Mouse (Mus musculus): ENCODE measurements around the gene Dstn. TPM values are rescaled to one million over a fixed set of nuclear protein-coding genes. Genes with fewer than 3 reads are reported as not detected.
A peak's percentile ranks its signal among the peaks of the same experiment; 100 is the strongest.

Dstn gene
- polyA plus RNA-seq, 1 experiment from 2014 or later = 736 TPM

DNA sequence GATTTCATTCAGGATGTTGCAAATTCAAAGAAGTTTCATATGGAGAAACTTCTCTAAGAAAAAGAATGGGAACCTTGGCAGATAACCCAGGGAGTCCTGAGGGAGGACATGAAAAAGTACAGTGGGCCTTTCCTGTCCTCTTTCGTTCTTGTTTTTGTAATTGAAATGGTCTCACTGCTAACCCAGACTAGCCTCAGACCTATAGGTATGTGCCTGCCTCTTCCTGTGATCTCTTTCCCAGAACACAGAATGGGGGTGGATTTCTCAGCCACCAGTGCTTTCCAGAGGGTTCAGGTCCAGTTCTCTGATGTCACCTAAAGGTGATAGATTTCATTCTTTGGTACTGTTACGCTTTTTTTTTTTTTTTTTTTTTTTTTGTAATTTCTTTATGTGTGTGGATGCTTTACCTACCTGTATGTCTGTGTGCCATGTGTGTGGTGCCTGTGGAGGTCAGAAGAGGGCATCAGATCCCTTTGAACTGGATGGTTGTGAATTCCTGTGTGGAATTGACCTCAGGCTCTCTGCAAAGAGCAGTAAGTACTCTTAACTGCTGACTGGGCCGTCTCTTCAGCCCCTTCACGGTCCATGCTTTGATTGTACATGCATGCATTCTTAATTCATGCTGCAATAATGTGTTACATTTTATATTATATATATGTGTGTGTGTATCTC lies 3.8 kb downstream of the Dstn start:
- Histone ChIP-seq H3K9ac (no peak overlapping the region), H3K27me3 (replicated peaks) (no peaks in the 10 kb centered on the region), H3K9me3 (no peaks in the 10 kb centered on the region), H3K4me2 (peak overlapping the region; percentile 19; the same call in 1 of the 2 replicates), H3K4me1 (peaks cover 23% of the 10 kb centered on the region; the same call in 1 of the 2 replicates), H3K27ac (no peak overlapping the region), H3K36me3 (no peaks in the 10 kb centered on the region), H3K4me3 (replicated peaks) (no peak overlapping the region)
- ATAC-seq (ENCODE audit: insufficient read depth, low FRiP score, low read depth) = no peak
- 41% methylated on average over 4 of the region's 4 CpGs for WGBS

DNA sequence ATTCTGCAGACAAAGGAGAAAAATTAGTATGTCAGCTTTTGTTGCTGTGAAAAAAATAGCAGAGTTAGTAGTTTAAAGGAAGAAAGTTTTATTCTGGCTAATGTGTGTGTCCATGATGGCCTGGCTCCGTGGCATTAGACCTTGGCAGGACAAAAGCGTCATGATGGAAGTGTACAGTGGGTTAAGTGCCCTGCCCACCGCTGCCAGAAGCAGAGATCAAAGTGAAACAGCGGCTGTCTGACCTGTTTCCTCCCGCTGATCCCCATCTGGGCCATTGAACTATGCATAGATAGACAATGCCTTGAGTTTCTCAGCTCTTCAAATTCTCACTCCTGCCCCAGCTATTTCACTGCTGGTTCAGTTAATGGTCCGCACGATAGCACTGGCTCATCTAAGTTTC lies 9.0 kb downstream of the Dstn start:
- Histone ChIP-seq H3K36me3 (no peaks in the 10 kb centered on the region), H3K27ac (no peak overlapping the region), H3K9me3 (no peaks in the 10 kb centered on the region), H3K4me3 (replicated peaks) (no peak overlapping the region), H3K4me1 (peaks cover 16% of the 10 kb centered on the region; the same call in 1 of the 2 replicates), H3K27me3 (replicated peaks) (no peaks in the 10 kb centered on the region), H3K4me2 (no peak overlapping the region), H3K9ac (no peak overlapping the region)
- WGBS = 51% methylated on average over 7 of the region's 7 CpGs
- ATAC-seq (ENCODE audit: insufficient read depth, low FRiP score, low read depth) = no peak

DNA sequence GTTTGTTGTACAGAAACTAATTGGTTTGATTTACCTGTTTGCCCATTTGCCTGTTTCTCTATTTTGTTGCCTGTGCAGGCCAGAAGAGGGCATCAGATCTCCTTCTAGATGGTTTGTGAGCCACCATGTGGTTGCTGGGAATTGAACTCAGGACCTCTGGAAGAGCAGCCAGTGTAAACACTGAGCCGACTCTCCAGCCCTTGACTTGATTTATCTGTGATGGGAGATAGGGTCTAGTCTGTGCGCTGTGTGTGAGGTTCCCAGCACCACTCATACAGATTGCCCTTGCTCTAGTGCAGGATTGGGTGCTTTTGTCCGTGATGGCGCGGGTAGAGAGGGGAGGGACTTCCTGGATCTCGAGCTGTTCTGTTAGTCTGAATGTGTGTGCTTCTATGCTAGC lies 10.7 kb downstream of the Dstn start:
- no peak overlapping the region for H3K9ac ChIP-seq
- no peak overlapping the region for H3K4me2 ChIP-seq
- peaks cover 9% of the 10 kb centered on the region; the same call in 1 of the 2 replicates for H3K4me1 ChIP-seq
- no peaks in the 10 kb centered on the region for H3K27me3 ChIP-seq (replicated peaks)
- no peaks in the 10 kb centered on the region for H3K9me3 ChIP-seq
- no peak overlapping the region for H3K27ac ChIP-seq
- 88% methylated on average over 6 of the region's 6 CpGs for WGBS
- ATAC-seq (ENCODE audit: insufficient read depth, low FRiP score, low read depth) = no peak
- no peak overlapping the region for H3K4me3 ChIP-seq (replicated peaks)
- no peaks in the 10 kb centered on the region for H3K36me3 ChIP-seq

DNA sequence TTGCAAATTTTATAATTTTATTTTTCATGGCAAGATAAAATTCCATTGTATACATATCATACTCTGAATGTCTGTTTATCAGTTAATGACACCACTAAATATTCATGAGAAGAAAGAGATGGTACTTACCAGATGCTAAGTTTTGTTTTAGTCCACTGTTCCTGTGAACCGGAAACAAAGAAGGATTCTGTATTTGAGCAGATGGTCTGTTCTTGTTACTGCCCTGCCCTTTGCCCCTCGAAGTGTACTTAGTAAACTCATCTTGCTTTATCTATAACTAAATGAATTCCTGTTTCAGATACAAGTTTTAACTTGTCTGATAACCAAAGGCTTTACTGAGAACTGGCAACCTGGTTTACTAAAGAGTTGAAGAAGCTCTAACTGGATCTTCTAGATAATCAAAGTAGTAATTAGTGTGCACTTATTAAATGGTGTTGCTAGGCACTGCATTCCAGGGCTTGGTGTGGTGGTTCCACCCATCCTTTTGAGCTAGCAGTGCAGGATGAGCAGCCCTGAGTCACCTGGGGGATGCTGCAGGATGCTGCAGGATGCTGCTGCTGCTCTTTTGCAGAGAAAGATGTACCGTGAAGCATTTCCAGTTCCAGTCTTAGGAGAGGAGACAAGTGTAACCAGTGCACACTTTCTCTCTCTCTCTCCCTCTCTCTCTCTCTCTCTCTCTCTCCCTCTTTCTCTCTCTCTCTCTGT lies 14.6 kb downstream of the Dstn start:
- Histone ChIP-seq H3K27ac (no peak overlapping the region), H3K4me3 (replicated peaks) (no peak overlapping the region), H3K4me1 (peaks cover 4% of the 10 kb centered on the region), H3K36me3 (no peaks in the 10 kb centered on the region), H3K9ac (no peak overlapping the region), H3K4me2 (no peak overlapping the region), H3K27me3 (replicated peaks) (no peaks in the 10 kb centered on the region), H3K9me3 (no peaks in the 10 kb centered on the region)
- ATAC-seq (ENCODE audit: insufficient read depth, low FRiP score, low read depth) = no peak
- 38% methylated on average over 3 of the region's 3 CpGs for WGBS

DNA sequence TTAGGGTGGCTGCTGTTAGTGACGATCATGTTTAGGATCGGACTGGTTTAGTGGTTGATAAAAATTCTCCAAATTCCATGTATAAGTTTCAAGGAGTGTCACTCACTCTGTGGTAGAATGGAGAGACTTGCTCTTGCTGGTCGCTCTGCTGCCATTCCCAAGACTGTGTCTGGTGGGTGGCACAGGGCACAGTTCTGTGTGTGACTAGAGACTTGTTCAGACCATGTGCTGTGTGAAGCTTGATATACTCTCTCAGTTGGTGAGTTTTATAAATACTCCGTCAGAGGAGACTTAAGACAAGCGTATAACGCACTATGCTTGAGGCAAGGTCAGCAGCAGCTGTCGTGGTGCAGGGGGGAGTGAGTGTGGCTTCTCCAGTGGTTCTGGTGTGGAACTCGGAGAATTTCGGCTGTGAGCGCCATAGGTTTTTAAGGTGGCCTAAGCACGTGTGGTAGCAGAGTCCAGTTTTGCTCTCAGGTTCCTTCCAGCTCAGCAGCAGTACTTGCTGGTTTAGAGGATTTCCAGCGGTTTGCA lies 17.3 kb downstream of the Dstn start:
- Histone ChIP-seq H3K4me1 (peaks cover 4% of the 10 kb centered on the region), H3K4me2 (no peak overlapping the region), H3K27me3 (replicated peaks) (no peaks in the 10 kb centered on the region), H3K27ac (no peak overlapping the region), H3K9ac (no peak overlapping the region), H3K36me3 (no peaks in the 10 kb centered on the region), H3K4me3 (replicated peaks) (no peak overlapping the region), H3K9me3 (no peaks in the 10 kb centered on the region)
- no peak for ATAC-seq (ENCODE audit: insufficient read depth, low FRiP score, low read depth)
- 67% methylated on average over 12 of the region's 12 CpGs for WGBS

DNA sequence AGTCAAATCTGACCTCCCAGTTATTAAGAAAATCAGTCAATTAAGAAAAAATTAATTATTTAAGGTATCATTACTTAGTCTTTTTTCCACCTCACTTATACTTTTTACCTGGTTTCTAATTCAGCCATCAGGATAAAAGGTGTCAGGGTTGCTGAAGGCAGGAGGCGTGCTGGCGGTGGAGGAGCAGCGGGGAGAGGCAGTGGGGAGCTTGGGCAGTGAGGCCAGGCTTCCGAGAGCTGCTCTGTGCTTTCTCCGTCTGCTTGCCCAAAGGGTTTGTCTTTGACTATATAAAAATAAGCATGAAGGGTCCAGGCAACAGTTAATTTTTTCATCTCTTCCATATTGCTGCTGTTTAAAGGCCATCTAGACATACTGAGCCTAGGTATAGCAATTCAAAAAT lies 18.4 kb downstream of the Dstn start:
- Histone ChIP-seq H3K27me3 (replicated peaks) (no peaks in the 10 kb centered on the region), H3K4me3 (replicated peaks) (no peak overlapping the region), H3K9me3 (no peaks in the 10 kb centered on the region), H3K4me1 (peaks cover 4% of the 10 kb centered on the region), H3K9ac (no peak overlapping the region), H3K27ac (no peak overlapping the region), H3K4me2 (no peak overlapping the region), H3K36me3 (no peaks in the 10 kb centered on the region)
- 90% methylated on average over 5 of the region's 5 CpGs for WGBS
- no peak for ATAC-seq (ENCODE audit: insufficient read depth, low FRiP score, low read depth)

DNA sequence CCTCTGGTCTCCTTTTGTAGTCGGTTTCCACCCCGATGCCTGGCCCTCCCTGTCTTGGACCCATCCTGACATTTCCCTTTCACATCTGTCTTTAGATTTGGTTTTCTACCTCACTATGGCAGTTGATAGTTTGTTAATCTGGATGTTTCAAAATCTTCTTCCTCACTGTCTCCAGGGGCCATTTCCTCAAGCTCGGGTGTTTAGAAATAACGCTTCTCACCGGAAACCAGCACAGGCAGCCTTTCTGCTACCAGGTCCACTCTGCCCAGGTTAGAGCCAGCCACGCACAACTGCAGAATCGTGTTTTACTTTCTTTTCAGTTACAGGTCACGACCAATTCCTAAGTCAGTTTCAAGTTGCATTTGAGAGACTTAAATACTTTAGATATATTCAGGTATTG lies 19.3 kb downstream of the Dstn start:
- Histone ChIP-seq H3K27me3 (replicated peaks) (no peaks in the 10 kb centered on the region), H3K36me3 (no peaks in the 10 kb centered on the region), H3K9ac (no peak overlapping the region), H3K4me2 (no peak overlapping the region), H3K4me1 (peaks cover 4% of the 10 kb centered on the region), H3K27ac (no peak overlapping the region), H3K9me3 (no peaks in the 10 kb centered on the region), H3K4me3 (replicated peaks) (no peak overlapping the region)
- WGBS = 83% methylated on average over 8 of the region's 8 CpGs
- no peak for ATAC-seq (ENCODE audit: insufficient read depth, low FRiP score, low read depth)

DNA sequence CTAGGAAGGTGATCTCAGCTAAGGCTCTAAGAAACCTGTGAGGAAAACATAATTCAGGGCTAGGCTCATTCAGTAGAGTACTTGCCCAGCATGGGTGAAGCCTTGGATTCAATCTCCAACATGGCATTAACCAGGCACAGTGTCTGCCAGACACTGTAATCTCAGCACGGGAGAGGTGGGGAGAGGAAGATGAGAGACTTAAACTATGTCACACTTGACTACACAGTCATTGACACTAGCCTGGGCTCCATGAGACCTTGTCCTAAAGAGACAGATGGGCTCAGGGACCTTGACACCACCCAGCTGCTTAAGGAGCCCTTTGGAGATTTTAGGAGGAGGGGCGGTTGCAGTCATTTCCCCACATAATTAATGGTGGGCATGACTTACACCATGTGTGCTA lies 22.7 kb downstream of the Dstn start:
- H3K4me2 ChIP-seq = no peak overlapping the region
- no peaks in the 10 kb centered on the region for H3K27me3 ChIP-seq (replicated peaks)
- no peak for ATAC-seq (ENCODE audit: insufficient read depth, low FRiP score, low read depth)
- H3K36me3 ChIP-seq = peaks cover 18% of the 10 kb centered on the region
- H3K4me3 ChIP-seq (replicated peaks) = no peak overlapping the region
- no peak overlapping the region for H3K27ac ChIP-seq
- no peaks in the 10 kb centered on the region for H3K9me3 ChIP-seq
- H3K4me1 ChIP-seq = no peaks in the 10 kb centered on the region
- no peak overlapping the region for H3K9ac ChIP-seq
- 51% methylated on average over 2 of the region's 2 CpGs for WGBS

DNA sequence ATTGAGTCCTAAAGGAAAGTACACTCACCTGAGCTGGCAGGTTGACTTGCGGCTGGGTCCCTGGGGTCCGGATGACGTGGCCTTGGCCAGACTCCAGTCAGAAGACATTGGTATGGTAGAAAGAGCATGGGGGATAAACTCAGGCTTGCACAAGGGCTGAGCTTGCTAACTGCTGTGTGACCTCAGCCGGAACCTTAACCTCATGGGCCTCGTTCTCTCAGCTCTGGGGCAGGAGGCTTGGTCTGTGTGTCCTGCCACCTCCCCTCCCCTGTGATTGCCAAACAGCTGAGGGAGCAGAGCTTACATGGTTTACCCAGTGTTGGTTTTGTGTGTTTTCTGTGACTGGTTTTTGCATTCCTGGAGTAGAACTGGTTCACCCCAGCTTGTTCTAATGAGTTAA lies 25.3 kb downstream of the Dstn start:
- Histone ChIP-seq H3K4me1 (no peaks in the 10 kb centered on the region), H3K4me2 (no peak overlapping the region), H3K9ac (no peak overlapping the region), H3K36me3 (peaks cover 39% of the 10 kb centered on the region), H3K9me3 (no peaks in the 10 kb centered on the region), H3K4me3 (replicated peaks) (no peak overlapping the region), H3K27ac (no peak overlapping the region), H3K27me3 (replicated peaks) (no peaks in the 10 kb centered on the region)
- WGBS = 83% methylated on average over 5 of the region's 5 CpGs
- no peak for ATAC-seq (ENCODE audit: insufficient read depth, low FRiP score, low read depth)

DNA sequence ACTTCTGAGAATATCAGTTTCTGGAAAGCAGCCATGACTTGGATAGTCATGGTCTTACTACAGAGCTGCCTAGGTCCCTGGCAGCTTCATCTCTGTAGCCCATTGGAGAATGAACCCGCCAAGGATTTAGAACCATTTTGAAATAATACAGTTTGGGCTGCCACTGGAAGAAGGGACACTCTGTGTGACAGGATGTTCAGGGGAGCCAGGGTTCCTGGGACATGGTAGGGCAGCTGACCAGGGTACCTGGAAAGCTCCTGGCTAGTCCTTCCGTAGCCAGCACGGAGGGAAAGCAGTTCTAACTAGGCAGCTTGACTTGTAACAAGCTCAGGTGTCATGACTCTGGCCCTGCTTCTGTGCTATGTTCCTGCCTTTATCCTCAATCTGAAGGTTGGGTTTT lies 29.7 kb downstream of the Dstn start:
- no peak overlapping the region for H3K4me2 ChIP-seq
- H3K9me3 ChIP-seq = no peaks in the 10 kb centered on the region
- H3K9ac ChIP-seq = no peak overlapping the region
- H3K27ac ChIP-seq = no peak overlapping the region
- no peaks in the 10 kb centered on the region for H3K4me1 ChIP-seq
- ATAC-seq (ENCODE audit: insufficient read depth, low FRiP score, low read depth) = no peak
- WGBS = 87% methylated on average over 3 of the region's 3 CpGs
- H3K36me3 ChIP-seq = peaks cover 80% of the 10 kb centered on the region
- no peaks in the 10 kb centered on the region for H3K27me3 ChIP-seq (replicated peaks)
- H3K4me3 ChIP-seq (replicated peaks) = no peak overlapping the region

DNA sequence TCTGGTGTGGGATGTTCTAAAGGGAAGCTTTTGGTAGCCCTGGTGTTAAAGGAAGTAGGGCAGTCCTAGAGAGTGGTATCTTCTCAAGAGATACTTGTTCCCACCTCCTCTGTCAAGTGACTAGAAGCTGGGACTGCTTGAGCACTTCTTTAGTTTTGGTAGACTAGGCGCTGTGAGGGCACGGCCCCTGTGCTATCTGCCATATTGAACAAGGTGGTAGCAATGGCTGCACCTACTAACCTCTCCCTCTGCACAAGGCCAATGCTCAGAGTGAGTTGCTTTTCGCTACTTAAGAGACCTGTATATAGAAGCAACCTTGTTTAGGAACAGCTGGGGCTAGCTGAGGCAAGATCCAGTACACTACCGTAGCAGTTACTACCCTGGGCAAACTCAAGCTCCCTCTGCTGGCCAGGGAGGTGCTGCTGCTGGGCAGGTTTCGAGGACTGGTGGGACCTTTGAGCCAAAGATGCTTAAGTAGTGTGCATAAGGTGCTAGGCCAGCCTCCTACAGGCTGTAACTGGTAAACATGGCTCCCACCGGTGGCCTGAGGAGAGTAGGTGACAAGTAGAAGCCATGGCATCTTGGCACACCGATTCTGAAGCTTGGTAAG lies 30.5 kb downstream of the Dstn start:
- Histone ChIP-seq H3K9ac (no peak overlapping the region), H3K4me3 (replicated peaks) (no peak overlapping the region), H3K27me3 (replicated peaks) (no peaks in the 10 kb centered on the region), H3K4me1 (no peaks in the 10 kb centered on the region), H3K4me2 (no peak overlapping the region), H3K36me3 (peaks cover 78% of the 10 kb centered on the region), H3K9me3 (no peaks in the 10 kb centered on the region), H3K27ac (no peak overlapping the region)
- ATAC-seq (ENCODE audit: insufficient read depth, low FRiP score, low read depth) = peak; percentile 24; the same call in 1 of the 2 replicates
- 82% methylated on average over 7 of the region's 7 CpGs for WGBS

DNA sequence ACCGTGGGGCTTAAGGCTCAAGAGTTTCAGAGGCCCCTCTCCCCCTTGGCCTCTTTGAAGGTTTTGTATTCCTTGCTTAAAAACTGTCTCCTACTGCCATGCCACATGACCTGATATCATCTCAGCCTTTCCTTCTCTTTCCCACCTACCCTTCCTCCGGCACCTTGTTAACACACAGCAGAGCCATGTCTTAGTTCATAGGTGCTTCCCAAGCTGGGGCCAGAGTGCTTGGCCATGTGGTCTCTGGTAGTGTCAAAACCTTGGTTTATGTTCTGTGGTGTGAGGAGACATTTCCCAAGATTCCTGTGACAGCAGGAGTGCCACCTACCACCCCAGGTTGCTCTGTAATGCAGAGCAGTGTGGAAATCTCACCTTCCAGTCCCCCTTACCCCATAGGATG lies 31.3 kb downstream of the Dstn start:
- Histone ChIP-seq H3K4me3 (replicated peaks) (no peak overlapping the region), H3K9ac (no peak overlapping the region), H3K27me3 (replicated peaks) (no peaks in the 10 kb centered on the region), H3K27ac (no peak overlapping the region), H3K4me1 (no peaks in the 10 kb centered on the region), H3K4me2 (no peak overlapping the region), H3K9me3 (no peaks in the 10 kb centered on the region), H3K36me3 (peaks cover 79% of the 10 kb centered on the region)
- 89% methylated on average over 2 of the region's 2 CpGs for WGBS
- ATAC-seq (ENCODE audit: insufficient read depth, low FRiP score, low read depth) = no peak

Measured in stomach, embryonic 15.5 days (tissue).